Mouse (Mus musculus): ENCODE results near the gene Zfp784. TPM values are rescaled to one million over a fixed set of nuclear protein-coding genes. Genes with fewer than 3 reads are reported as not detected.

Zfp784 gene
- polyA plus RNA-seq (2015; fragmentation: Nextera tagmentation; extraction: Ambion mirVana): 5.7 and 6.6 TPM in 2 replicates

GRCm38 (mm10) chr7:5038109-5038732 lies at the start of gene Zfp784:
Zfp784 (minus strand) TSS chr7:5038446.
- no peaks in the 10 kb centered on the region for H3K9me3 ChIP-seq (replicated peaks; ENCODE audit: low read length)
- H3K4me2 ChIP-seq (ENCODE audit: low read length): peak within 1 kb of the TSS; percentile 60
- ATAC-seq (replicated peaks; ENCODE audit: low FRiP score, low read depth) (peak; percentile 97), DNase-seq (ENCODE audit: low spot score) (peak; percentile 95)
- peak within 1 kb of the TSS; percentile 69 for H3K4me3 ChIP-seq (replicated peaks; ENCODE audit: low read depth, low read length)
- no peak for TF ChIP-seq CTCF (IDR thresholded peaks at IDR 0.05; ENCODE audit: low read depth)
- H3K9ac ChIP-seq (ENCODE audit: low read depth, low read length): peak within 1 kb of the TSS; percentile 92
- 0 out of 2 replicates have a peak, but pooled peaks cover 3% of the 10 kb centered on the region for H3K4me1 ChIP-seq (replicated peaks; ENCODE audit: insufficient read depth, low read length)
- peak within 1 kb of the TSS; percentile 99 for H3K27ac ChIP-seq
- no peaks in the 10 kb centered on the region for H3K27me3 ChIP-seq (ENCODE audit: insufficient read depth, low read length)
- peaks cover 23% of the 10 kb centered on the region for H3K36me3 ChIP-seq (ENCODE audit: insufficient read depth, low read length)
- WGBS: under 1% methylated on average over 48 of the region's 48 CpGs

- peaks cover 45% of the 10 kb centered on the region; the same call in 1 of the 2 replicates for H3K36me3 ChIP-seq (ENCODE audit: insufficient read depth, low read length)
- TF ChIP-seq CTCF (IDR thresholded peaks at IDR 0.05; ENCODE audit: low read depth): no peak
- DNase-seq (ENCODE audit: low spot score) (no peak), ATAC-seq (replicated peaks; ENCODE audit: low FRiP score, low read depth) (peak; percentile 38; the same call in 1 of the 2 replicates)
- no peaks in the 10 kb centered on the region; the same call in 1 of the 2 replicates for H3K4me1 ChIP-seq (replicated peaks; ENCODE audit: insufficient read depth, low read length)
- 75% methylated on average over 4 of the region's 4 CpGs for WGBS
- H3K9ac ChIP-seq (ENCODE audit: low read depth, low read length): no peak overlapping the region
- no peak overlapping the region for H3K4me3 ChIP-seq (replicated peaks; ENCODE audit: low read depth, low read length)
- H3K27ac ChIP-seq: no peak overlapping the region; the same call in 1 of the 2 replicates
- H3K27me3 ChIP-seq (ENCODE audit: insufficient read depth, low read length): no peaks in the 10 kb centered on the region
- H3K9me3 ChIP-seq (replicated peaks; ENCODE audit: low read length): no peaks in the 10 kb centered on the region
- H3K4me2 ChIP-seq (ENCODE audit: low read length): no peak overlapping the region
Measured at GRCm38 (mm10) chr7:5087886-5088285, 49.6 kb upstream of the Zfp784 start.

- H3K4me1 ChIP-seq (replicated peaks; ENCODE audit: insufficient read depth, low read length): no peaks in the 10 kb centered on the region; the same call in 1 of the 2 replicates
- H3K27me3 ChIP-seq (ENCODE audit: insufficient read depth, low read length): no peaks in the 10 kb centered on the region
- 0 out of 2 replicates have a peak overlapping the region, but pooled peaks have one; percentile 8 for H3K9ac ChIP-seq (ENCODE audit: low read depth, low read length)
- no peak overlapping the region for H3K4me3 ChIP-seq (replicated peaks; ENCODE audit: low read depth, low read length)
- DNase-seq (ENCODE audit: low spot score) (no peak), ATAC-seq (replicated peaks; ENCODE audit: low FRiP score, low read depth) (no peak)
- no peak overlapping the region for H3K4me2 ChIP-seq (ENCODE audit: low read length)
- no peak for TF ChIP-seq CTCF (IDR thresholded peaks at IDR 0.05; ENCODE audit: low read depth)
- H3K36me3 ChIP-seq (ENCODE audit: insufficient read depth, low read length): peaks cover 42% of the 10 kb centered on the region; the same call in 1 of the 2 replicates
- H3K27ac ChIP-seq: no peak overlapping the region
- no peaks in the 10 kb centered on the region for H3K9me3 ChIP-seq (replicated peaks; ENCODE audit: low read length)
- WGBS: 35% methylated on average over 5 of the region's 5 CpGs
Measured at GRCm38 (mm10) chr7:5086921-5087440, 48.7 kb upstream of the Zfp784 start.

GRCm38 (mm10) chr7:5085512-5085911 lies 47.3 kb upstream of the Zfp784 start:
- TF ChIP-seq CTCF (IDR thresholded peaks at IDR 0.05; ENCODE audit: low read depth): no peak
- Histone ChIP-seq H3K4me1 (replicated peaks; ENCODE audit: insufficient read depth, low read length) (no peaks in the 10 kb centered on the region; the same call in 1 of the 2 replicates), H3K9me3 (replicated peaks; ENCODE audit: low read length) (no peaks in the 10 kb centered on the region), H3K27me3 (ENCODE audit: insufficient read depth, low read length) (no peaks in the 10 kb centered on the region), H3K36me3 (ENCODE audit: insufficient read depth, low read length) (peaks cover 38% of the 10 kb centered on the region; the same call in 1 of the 2 replicates), H3K4me3 (replicated peaks; ENCODE audit: low read depth, low read length) (no peak overlapping the region), H3K9ac (ENCODE audit: low read depth, low read length) (no peak overlapping the region), H3K27ac (no peak overlapping the region), H3K4me2 (ENCODE audit: low read length) (no peak overlapping the region)
- WGBS: 95% methylated on average over 1 of the region's 1 CpGs
- ATAC-seq (replicated peaks; ENCODE audit: low FRiP score, low read depth) (no peak), DNase-seq (ENCODE audit: low spot score) (no peak)

- no peaks in the 10 kb centered on the region; the same call in 1 of the 2 replicates for H3K4me1 ChIP-seq (replicated peaks; ENCODE audit: insufficient read depth, low read length)
- no peaks in the 10 kb centered on the region for H3K27me3 ChIP-seq (ENCODE audit: insufficient read depth, low read length)
- H3K4me2 ChIP-seq (ENCODE audit: low read length): no peak overlapping the region
- DNase-seq (ENCODE audit: low spot score): no peak
- ATAC-seq (replicated peaks; ENCODE audit: low FRiP score, low read depth): no peak
- H3K9me3 ChIP-seq (replicated peaks; ENCODE audit: low read length): no peaks in the 10 kb centered on the region
- H3K9ac ChIP-seq (ENCODE audit: low read depth, low read length): peak overlapping the region; percentile 18; the same call in 1 of the 2 replicates
- WGBS: 87% methylated on average over 18 of the region's 18 CpGs
- H3K4me3 ChIP-seq (replicated peaks; ENCODE audit: low read depth, low read length): no peak overlapping the region
- no peak for TF ChIP-seq CTCF (IDR thresholded peaks at IDR 0.05; ENCODE audit: low read depth)
- peaks cover 30% of the 10 kb centered on the region; the same call in 1 of the 2 replicates for H3K36me3 ChIP-seq (ENCODE audit: insufficient read depth, low read length)
- H3K27ac ChIP-seq: no peak overlapping the region
Measured at GRCm38 (mm10) chr7:5083325-5084105, 45.3 kb upstream of the Zfp784 start.

- DNase-seq (ENCODE audit: low spot score): no peak
- Histone ChIP-seq H3K4me1 (replicated peaks; ENCODE audit: insufficient read depth, low read length) (no peaks in the 10 kb centered on the region; the same call in 1 of the 2 replicates), H3K36me3 (ENCODE audit: insufficient read depth, low read length) (peaks cover 41% of the 10 kb centered on the region; the same call in 1 of the 2 replicates), H3K27me3 (ENCODE audit: insufficient read depth, low read length) (no peaks in the 10 kb centered on the region), H3K9me3 (replicated peaks; ENCODE audit: low read length) (no peaks in the 10 kb centered on the region), H3K4me2 (ENCODE audit: low read length) (no peak overlapping the region), H3K9ac (ENCODE audit: low read depth, low read length) (no peak overlapping the region), H3K4me3 (replicated peaks; ENCODE audit: low read depth, low read length) (no peak overlapping the region), H3K27ac (no peak overlapping the region)
- 92% methylated on average over 2 of the region's 2 CpGs for WGBS
- ATAC-seq (replicated peaks; ENCODE audit: low FRiP score, low read depth): no peak
- TF ChIP-seq CTCF (IDR thresholded peaks at IDR 0.05; ENCODE audit: low read depth): no peak
Measured at GRCm38 (mm10) chr7:5081939-5082338, 43.7 kb upstream of the Zfp784 start.
